Mouse (Mus musculus): Measurements from ENCODE around the gene Gas7. TPM values are rescaled to one million over a fixed set of nuclear protein-coding genes. Genes with fewer than 3 reads are reported as not detected.
A peak's percentile ranks its signal among the peaks of the same experiment; 100 is the strongest.

The Gas7 gene
- total RNA-seq, 1 experiment from 2014 or later, result 12.4 TPM

GRCm38 (mm10) chr11:67596233-67596632 lies 141.0 kb downstream of the Gas7 start:
- no peak for ATAC-seq (replicated peaks; ENCODE audit: insufficient number of reproducible peaks, low FRiP score, low TSS enrichment, poor library complexity, severe bottlenecking)

DNA sequence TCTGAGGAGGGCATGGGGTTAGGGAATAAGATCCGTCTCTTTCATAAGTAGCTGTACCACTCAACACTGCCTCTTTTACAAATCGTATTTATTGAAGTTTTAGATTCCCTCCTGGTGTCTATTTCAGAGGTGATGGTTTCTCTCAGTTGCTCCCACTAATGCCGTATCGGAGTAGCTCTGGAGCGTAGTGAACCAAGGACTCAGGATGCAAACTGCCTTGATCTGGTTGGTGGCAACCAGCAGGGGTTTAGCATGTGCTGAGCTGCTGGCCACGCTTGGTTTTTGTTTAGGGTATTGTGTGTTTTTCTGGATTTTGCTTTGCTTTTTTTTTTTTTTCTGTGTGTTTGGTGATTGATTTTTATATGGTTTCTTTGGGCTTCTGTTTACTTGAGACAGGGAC lies 141.6 kb downstream of the Gas7 start:
- no peak for ATAC-seq (replicated peaks; ENCODE audit: insufficient number of reproducible peaks, low FRiP score, low TSS enrichment, poor library complexity, severe bottlenecking)

- ATAC-seq (replicated peaks; ENCODE audit: insufficient number of reproducible peaks, low FRiP score, low TSS enrichment, poor library complexity, severe bottlenecking), result no peak
These were observed 142.2 kb downstream of the Gas7 start for GRCm38 (mm10) chr11:67597388-67597787.

DNA sequence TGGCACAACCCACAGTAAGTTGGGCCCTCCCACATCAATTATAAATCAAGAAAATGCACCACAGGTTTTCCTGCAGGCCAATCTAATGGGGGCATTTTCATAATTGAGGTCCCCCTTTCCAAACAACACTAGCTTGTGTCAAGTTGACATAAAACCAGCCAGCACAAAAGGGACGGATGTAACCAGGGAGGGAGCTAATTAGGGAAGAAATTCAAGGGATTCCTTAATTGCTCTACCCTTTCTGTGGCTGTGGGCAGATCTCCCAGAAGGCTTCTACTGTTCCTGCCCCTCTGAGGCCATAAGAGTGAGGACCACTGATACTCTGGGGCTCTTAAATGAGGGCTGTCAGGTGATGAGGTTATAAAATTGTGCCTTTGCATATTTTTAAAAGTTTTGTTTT lies 143.9 kb downstream of the Gas7 start:
- ATAC-seq (replicated peaks; ENCODE audit: insufficient number of reproducible peaks, low FRiP score, low TSS enrichment, poor library complexity, severe bottlenecking), result no peak

GRCm38 (mm10) chr11:67600710-67601430 lies 145.6 kb downstream of the Gas7 start:
- no peak for ATAC-seq (replicated peaks; ENCODE audit: insufficient number of reproducible peaks, low FRiP score, low TSS enrichment, poor library complexity, severe bottlenecking)

DNA sequence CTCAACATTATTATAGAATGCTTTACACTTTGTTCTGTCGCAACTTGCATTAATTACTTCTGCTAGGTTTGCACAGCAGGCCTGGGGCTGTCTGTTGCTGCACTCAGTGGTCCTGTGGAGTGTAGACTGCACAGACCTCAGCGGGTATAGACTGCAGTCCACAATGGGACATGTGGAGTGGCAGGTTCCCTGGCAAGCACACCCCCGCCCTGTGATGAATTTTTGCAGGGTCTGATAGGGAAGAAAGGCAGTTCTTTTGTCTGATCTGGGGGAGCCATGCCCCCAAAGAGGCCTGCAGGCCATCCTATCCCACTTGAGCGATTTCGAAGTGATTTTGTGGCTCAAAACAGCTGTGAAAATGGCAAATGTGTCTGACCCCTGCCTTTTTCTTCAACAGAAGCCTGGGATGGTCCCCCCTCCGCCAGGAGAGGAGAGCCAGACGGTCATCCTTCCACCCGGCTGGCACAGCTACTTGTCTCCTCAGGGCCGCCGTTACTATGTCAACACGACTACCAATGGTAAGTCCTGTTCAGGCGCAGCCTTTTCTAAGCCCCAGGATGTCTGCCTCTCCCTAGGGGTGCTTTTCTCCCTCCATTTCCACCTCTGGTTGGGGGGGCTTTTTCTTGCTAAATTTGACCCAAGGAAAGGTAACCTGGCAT lies 147.6 kb downstream of the Gas7 start:
- no peak for ATAC-seq (replicated peaks; ENCODE audit: insufficient number of reproducible peaks, low FRiP score, low TSS enrichment, poor library complexity, severe bottlenecking)

- ATAC-seq (replicated peaks; ENCODE audit: insufficient number of reproducible peaks, low FRiP score, low TSS enrichment, poor library complexity, severe bottlenecking), result peak; percentile 84
These were observed 149.2 kb downstream of the Gas7 start for GRCm38 (mm10) chr11:67604481-67604880.

DNA sequence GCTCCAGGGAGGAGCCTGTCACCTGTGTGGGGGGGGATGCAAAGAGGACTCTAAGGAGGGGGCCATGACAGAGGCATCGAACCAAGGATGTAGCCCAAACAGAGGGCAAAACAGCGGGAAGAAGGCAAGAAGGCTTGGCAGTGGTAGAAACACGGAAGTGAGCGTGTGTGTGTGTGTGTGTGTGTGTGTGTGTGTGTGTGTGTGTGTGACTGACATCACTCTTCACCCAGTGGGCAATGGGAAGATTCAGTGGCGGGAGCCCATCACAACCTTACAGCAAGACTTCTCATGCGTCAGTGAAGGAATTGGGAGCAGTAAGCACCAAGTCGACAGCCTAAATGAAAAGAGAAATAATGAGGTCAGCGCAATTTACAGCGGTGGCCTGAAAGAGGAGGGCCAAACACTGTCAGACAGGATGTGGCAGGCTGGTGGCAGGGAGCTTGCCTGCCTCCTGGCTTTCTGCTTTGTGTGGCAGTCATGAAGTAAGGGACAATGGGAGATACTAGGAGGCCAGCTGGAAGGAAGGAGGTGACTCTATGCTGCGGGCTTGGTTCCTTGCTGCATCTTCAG lies 153.0 kb downstream of the Gas7 start:
- peak; percentile 48 for ATAC-seq (replicated peaks; ENCODE audit: insufficient number of reproducible peaks, low FRiP score, low TSS enrichment, poor library complexity, severe bottlenecking)

GRCm38 (mm10) chr11:67612158-67612839 lies 157.1 kb downstream of the Gas7 start:
- no peak for ATAC-seq (replicated peaks; ENCODE audit: insufficient number of reproducible peaks, low FRiP score, low TSS enrichment, poor library complexity, severe bottlenecking)

GRCm38 (mm10) chr11:67616557-67617239 lies 161.5 kb downstream of the Gas7 start:
- no peak for ATAC-seq (replicated peaks; ENCODE audit: insufficient number of reproducible peaks, low FRiP score, low TSS enrichment, poor library complexity, severe bottlenecking)

- ATAC-seq (replicated peaks; ENCODE audit: insufficient number of reproducible peaks, low FRiP score, low TSS enrichment, poor library complexity, severe bottlenecking), result no peak
These were observed 167.1 kb downstream of the Gas7 start for GRCm38 (mm10) chr11:67622340-67622739.

- ATAC-seq (replicated peaks; ENCODE audit: insufficient number of reproducible peaks, low FRiP score, low TSS enrichment, poor library complexity, severe bottlenecking), result no peak
These were observed 171.9 kb downstream of the Gas7 start for GRCm38 (mm10) chr11:67627179-67627578.

- no peak for ATAC-seq (replicated peaks; ENCODE audit: insufficient number of reproducible peaks, low FRiP score, low TSS enrichment, poor library complexity, severe bottlenecking)
These were observed 173.3 kb downstream of the Gas7 start for GRCm38 (mm10) chr11:67628522-67628921.

DNA sequence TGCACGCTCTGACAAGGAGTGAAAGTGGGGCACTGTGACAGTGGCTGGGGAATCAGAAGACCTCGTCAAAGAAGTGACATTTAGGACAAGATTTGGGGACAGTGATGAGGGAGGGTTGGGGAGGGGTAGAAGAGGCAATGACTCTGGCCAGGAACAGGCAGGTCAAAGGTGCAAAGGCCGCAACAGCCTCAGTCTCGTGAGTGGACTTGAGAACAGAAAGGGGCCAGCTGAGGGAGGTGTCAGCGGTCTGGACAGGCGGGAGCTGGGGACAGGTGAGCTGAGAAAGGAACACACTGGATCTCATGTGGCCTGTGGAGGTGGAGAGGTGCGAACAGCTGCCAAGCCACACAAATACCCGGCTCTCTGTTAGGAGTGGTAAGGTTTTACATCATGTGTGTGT lies 177.7 kb downstream of the Gas7 start:
- ATAC-seq (replicated peaks; ENCODE audit: insufficient number of reproducible peaks, low FRiP score, low TSS enrichment, poor library complexity, severe bottlenecking), result no peak

GRCm38 (mm10) chr11:67633620-67634229 lies 178.5 kb downstream of the Gas7 start:
- no peak for ATAC-seq (replicated peaks; ENCODE audit: insufficient number of reproducible peaks, low FRiP score, low TSS enrichment, poor library complexity, severe bottlenecking)

DNA sequence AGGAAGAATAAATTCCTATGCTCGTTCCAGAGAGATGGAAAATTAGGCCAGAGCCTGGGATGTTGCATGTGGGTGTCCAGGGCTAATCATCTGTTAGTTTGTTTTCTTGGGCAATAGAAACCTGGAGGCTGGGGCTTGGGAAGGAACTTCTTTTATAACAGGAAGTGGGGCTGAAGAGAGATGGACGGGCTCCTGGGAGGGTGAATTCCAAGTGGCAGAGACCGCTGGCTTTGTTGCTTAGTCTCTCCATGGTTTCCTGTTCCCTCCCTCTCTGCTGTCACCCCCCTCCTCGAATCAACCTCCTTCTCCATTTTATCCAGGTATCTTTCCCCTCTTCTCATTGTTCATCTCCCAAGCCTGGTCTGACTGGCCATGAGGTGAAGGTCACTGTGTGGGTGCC lies 181.0 kb downstream of the Gas7 start:
- ATAC-seq (replicated peaks; ENCODE audit: insufficient number of reproducible peaks, low FRiP score, low TSS enrichment, poor library complexity, severe bottlenecking), result no peak

GRCm38 (mm10) chr11:67636905-67637586 lies 181.8 kb downstream of the Gas7 start:
- ATAC-seq (replicated peaks; ENCODE audit: insufficient number of reproducible peaks, low FRiP score, low TSS enrichment, poor library complexity, severe bottlenecking), result no peak

- no peak for ATAC-seq (replicated peaks; ENCODE audit: insufficient number of reproducible peaks, low FRiP score, low TSS enrichment, poor library complexity, severe bottlenecking)
These were observed 183.2 kb downstream of the Gas7 start for GRCm38 (mm10) chr11:67638401-67638800.
